Mouse (Mus musculus) brown adipose tissue, adult 24 weeks (tissue): ENCODE measurements around the gene Hrc. TPM values are rescaled to one million over a fixed set of nuclear protein-coding genes. Genes with fewer than 3 reads are reported as not detected.
A peak's percentile ranks its signal among the peaks of the same experiment; 100 is the strongest.
"Not testable (repeated sequence)": the region's sequence is repeated elsewhere in the genome, so short reads cannot be mapped to it uniquely, and the experiment has no call there.

Experiments
- H3K27ac ChIP-seq: fragments of 200-500 bp; replicated peaks from 2 replicates; pipeline ENCODE4 v1.5.1; 2012; ENCODE audit warnings: low read depth, mild to moderate bottlenecking, low read length
- H3K4me1 ChIP-seq: fragments of 200-500 bp; 2 replicates; pipeline ENCODE4 v1.6.1; 2012; ENCODE audit warnings: low read length, mixed read lengths; ENCODE audit not compliant: control insufficient read depth, insufficient read depth, insufficient read length
- H3K4me3 ChIP-seq: fragments of 200-500 bp; 2 replicates; pipeline ENCODE4 v1.5.1; 2012; ENCODE audit warnings: low read depth, mild to moderate bottlenecking, low read length, moderate library complexity; ENCODE audit not compliant: insufficient read depth
- polyA plus RNA-seq: library from polyadenylated mRNA; stranded (reverse); fragments of >200 nt; gene quantifications from 2 replicates; pipeline ENCODE4 v1.2.4, GENCODE M21; 2012; ENCODE audit not compliant: missing spikeins, insufficient read depth, insufficient read length

Gene Hrc
- polyA plus RNA-seq, 1 experiment, result 8.1 TPM

DNA sequence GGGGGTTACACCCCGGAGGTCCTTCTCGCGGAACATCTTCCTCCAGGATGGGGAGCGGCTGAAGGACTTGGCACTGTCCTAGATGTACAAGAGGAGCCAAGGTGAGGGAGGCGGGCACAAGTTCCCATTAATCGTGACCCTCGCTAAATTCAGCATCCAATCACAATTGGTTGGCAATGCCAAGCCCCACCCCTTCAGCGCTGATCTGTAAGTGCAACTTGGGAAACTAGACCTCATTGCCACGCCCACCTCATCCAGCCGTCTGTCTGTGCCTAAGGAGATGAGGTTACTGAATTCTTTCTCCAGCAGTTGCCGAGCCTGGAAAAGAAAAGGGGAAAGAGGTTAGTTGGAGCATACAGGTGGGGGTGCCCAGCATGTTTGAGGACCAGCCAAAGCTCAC, 5.6 kb downstream of the Hrc start:
- Histone ChIP-seq H3K4me1 (peaks cover 11% of the 10 kb centered on the region; the same call in 1 of the 2 replicates), H3K4me3 (peak overlapping the region; percentile 49; the same call in 1 of the 2 replicates), H3K27ac (no peak overlapping the region)

- Histone ChIP-seq H3K4me3 (peak overlapping the region; percentile 5; the same call in 1 of the 2 replicates), H3K4me1 (peaks cover 11% of the 10 kb centered on the region; the same call in 1 of the 2 replicates), H3K27ac (no peak overlapping the region)
These were observed 6.2 kb downstream of the Hrc start for GRCm38 (mm10) chr7:45341303-45341702.

- no peak overlapping the region for H3K4me3 ChIP-seq
- peaks cover 11% of the 10 kb centered on the region; the same call in 1 of the 2 replicates for H3K4me1 ChIP-seq
- no peak overlapping the region for H3K27ac ChIP-seq
These were observed 7.0 kb downstream of the Hrc start for GRCm38 (mm10) chr7:45342081-45342480.

GRCm38 (mm10) chr7:45343543-45343942, 8.5 kb downstream of the Hrc start:
- Histone ChIP-seq H3K27ac (no peak overlapping the region), H3K4me1 (peaks cover 11% of the 10 kb centered on the region; the same call in 1 of the 2 replicates), H3K4me3 (no peak overlapping the region)

- Histone ChIP-seq H3K27ac (no peak overlapping the region), H3K4me1 (no peaks in the 10 kb centered on the region), H3K4me3 (no peak overlapping the region)
These were observed 11.8 kb downstream of the Hrc start for GRCm38 (mm10) chr7:45346905-45347304.

DNA sequence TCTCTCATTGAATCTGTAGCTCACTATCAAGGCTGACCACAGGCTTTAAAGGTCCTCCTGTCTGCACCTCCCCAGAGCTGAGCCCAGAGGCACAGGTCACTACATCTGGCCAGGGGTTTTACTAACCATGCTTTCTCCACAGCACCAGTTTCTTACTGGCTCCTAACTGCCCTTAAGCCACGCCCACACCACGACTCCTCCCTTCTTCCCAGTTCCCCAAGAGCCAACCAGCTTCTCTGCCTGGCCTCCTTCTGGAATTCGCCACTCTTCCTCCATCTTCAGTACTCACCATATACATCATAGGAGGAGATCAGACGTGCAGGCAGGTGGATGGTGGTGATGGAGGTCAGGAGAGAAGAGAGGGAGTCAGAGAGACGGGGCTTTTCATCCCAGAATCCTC, 18.0 kb downstream of the Hrc start:
- H3K4me1 ChIP-seq, result no peaks in the 10 kb centered on the region
- H3K4me3 ChIP-seq, result no peak overlapping the region
- no peak overlapping the region for H3K27ac ChIP-seq

DNA sequence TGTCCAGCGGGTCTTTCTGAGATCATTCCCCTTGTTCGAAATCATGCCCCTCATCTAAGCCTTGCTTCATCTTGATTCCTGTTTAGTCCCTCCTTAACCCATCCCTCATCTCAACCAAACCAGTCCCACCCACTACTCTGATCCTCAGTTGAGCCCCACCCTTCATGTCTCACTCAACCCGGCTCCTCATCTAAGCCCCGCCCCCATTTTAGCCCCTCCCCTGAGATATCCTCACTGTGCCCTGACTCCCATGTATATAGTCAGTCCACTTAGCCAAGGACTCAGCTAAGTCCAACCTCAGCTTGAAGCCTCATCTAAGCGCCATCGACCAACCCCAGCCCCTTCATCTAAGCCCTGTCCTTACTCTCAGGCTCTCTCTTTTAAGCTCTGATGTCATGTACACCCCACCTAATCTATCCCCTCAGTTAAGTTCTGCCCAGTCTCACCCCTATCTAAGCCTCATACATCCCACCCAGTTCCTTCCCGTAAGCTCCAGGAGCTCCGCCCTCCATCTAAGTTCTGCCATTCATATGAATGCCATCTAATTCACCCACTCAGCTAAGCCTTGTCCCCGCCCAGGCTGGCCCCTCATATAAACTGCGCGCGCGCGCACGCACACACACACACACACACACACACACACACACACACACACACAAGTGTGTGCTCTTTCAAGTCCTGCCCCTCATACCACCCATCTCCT, 20.4 kb downstream of the Hrc start:
- Histone ChIP-seq H3K4me1 (no peaks in the 10 kb centered on the region), H3K27ac (no peak overlapping the region), H3K4me3 (no peak overlapping the region)

DNA sequence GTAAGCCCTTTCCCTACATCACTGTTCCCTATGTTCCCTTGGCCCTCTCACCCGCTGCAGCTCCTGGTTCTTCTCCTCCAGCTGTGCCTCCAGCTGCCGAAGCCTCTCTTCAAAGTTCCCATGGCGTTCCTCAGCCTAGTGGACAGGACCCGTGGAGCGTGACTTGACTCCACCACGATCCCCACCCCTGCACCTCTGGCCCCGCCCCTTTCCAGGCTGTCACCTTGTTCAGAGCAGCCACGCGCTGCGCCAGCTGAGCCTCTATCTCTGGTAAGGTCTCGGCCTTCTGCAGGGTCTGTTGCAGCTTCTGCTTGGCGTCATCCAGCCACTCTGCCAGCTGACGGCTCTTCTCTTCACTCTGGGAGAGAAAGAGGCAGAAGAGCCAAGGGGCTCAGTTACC, 21.0 kb downstream of the Hrc start:
- H3K4me3 ChIP-seq, result no peak overlapping the region
- no peak overlapping the region for H3K27ac ChIP-seq
- no peaks in the 10 kb centered on the region for H3K4me1 ChIP-seq

DNA sequence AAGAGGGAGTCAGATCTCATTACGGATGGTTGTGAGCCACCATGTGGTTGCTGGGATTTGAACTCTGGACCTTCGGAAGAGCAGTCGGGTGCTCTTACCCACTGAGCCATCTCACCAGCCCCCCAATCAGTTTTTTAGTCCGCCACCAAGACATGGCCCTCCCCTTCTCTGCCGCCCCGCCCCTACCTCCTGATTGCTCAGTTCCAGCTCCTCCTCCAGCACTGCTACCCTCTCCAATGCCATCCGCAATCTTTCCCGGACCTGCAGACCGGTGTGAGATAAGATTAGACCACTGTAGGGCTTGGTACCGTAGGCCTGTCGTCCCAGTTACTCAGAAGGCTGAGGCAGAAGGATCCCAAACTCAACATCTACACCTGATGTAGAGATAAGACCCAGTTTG, 24.0 kb downstream of the Hrc start:
- H3K4me3 ChIP-seq, H3K4me1 ChIP-seq, H3K27ac ChIP-seq: not testable (repeated sequence)

GRCm38 (mm10) chr7:45360404-45361125, 25.5 kb downstream of the Hrc start:
- Histone ChIP-seq H3K4me3 (no peak overlapping the region), H3K4me1 (0 out of 2 replicates have a peak, but pooled peaks cover 3% of the 10 kb centered on the region), H3K27ac (no peak overlapping the region)

- Histone ChIP-seq H3K27ac (no peak overlapping the region), H3K4me1 (peaks cover 6% of the 10 kb centered on the region; the same call in 1 of the 2 replicates), H3K4me3 (peak overlapping the region; percentile 50)
These were observed 26.2 kb downstream of the Hrc start for GRCm38 (mm10) chr7:45361243-45361804.

DNA sequence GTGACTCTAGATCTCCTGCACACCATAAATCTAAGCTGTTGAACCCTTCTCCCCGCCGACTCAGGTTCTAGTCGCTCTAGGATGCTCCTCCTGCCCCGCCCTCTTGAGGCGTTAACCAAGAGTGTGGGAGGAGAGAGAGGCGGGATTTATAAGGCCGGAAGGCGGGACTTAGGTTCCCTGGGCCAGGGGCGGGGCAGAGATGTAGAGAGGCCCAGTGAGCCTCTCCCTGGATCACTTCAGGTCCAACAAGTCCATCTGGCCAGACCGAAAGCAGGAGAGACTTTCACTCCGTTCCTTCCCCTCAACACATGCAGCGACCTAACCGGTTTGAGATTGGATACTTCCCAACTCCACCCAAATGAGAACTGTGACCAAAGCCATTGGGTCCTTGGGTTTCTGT, 27.7 kb downstream of the Hrc start:
- Histone ChIP-seq H3K27ac (no peak overlapping the region), H3K4me3 (no peak overlapping the region), H3K4me1 (peaks cover 8% of the 10 kb centered on the region; the same call in 1 of the 2 replicates)

DNA sequence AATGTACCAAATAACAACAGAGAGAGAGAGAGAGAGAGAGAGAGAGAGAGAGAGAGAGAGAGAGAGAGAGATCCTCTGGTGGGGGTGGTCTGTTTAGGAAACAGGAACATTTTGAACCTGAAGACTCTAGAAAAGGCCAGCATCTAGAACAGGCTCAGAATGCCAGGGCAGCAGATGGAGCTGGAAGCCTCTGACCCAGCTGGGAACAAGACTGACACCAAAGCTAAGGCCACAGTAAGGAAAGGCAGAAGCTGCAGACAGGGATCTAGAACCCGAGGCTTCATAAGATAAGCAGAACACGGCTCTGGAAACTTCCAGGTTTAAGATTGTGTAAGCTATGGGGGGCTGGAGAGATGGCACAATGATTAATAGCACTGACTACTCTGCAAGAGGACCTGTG, 28.9 kb downstream of the Hrc start:
- H3K27ac ChIP-seq, result no peak overlapping the region
- H3K4me3 ChIP-seq, result no peak overlapping the region
- peaks cover 8% of the 10 kb centered on the region; the same call in 1 of the 2 replicates for H3K4me1 ChIP-seq

GRCm38 (mm10) chr7:45365742-45366651, 30.9 kb downstream of the Hrc start:
- Histone ChIP-seq H3K27ac (no peak overlapping the region), H3K4me3 (peak overlapping the region; percentile 40), H3K4me1 (peaks cover 8% of the 10 kb centered on the region; the same call in 1 of the 2 replicates)

DNA sequence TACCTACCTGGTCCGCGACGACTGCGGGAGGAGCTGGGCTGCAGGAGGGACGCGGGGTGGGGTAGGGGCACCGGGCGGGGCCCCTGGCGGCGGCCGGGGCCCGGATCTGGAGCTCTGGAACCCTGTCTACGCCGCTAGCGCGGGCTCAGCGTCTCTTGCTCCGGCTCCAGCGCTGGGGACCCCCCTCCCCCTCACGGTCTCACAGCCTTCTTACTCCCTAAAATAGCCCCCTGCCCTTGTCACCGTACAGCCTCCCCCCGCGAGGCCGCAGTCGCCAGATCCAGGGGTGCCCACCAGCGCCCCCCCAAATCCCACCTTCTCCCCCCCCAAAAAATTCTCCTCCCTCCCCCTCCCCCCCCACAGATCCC, 31.5 kb downstream of the Hrc start, which contains the start of gene Ppfia3:
Gene Ppfia3 (minus strand): TSS at position 368 of the 368 bp plus-strand sequence.
- Histone ChIP-seq H3K27ac (no peak within 1 kb of the TSS), H3K4me1 (peaks cover 4% of the 10 kb centered on the region; the same call in 1 of the 2 replicates), H3K4me3 (peak within 1 kb of the TSS; percentile 85)
